Mouse (Mus musculus): Measurements from ENCODE around the gene Apof.

Apof gene

GRCm38 (mm10) chr10:128298702-128299171 lies 30.3 kb downstream of the Apof start, which contains the start of gene Il23a:
TSS of gene Il23a (minus strand) at chr10:128298752.
- no peak for DNase-seq (ENCODE audit: low read depth)

GRCm38 (mm10) chr10:128302357-128302756 lies 33.9 kb downstream of the Apof start:
- DNase-seq (ENCODE audit: low read depth) = peak; percentile 27

GRCm38 (mm10) chr10:128302785-128303125 lies 34.3 kb downstream of the Apof start:
- DNase-seq (ENCODE audit: low read depth) = no peak

- peak; percentile 100 for DNase-seq (ENCODE audit: low read depth)
Observed at GRCm38 (mm10) chr10:128303126-128304021, 34.9 kb downstream of the Apof start, which contains the start of gene Pan2. TSS of gene Pan2 (plus strand) at chr10:128303335.

- no peak for DNase-seq (ENCODE audit: low read depth)
Observed at GRCm38 (mm10) chr10:128309654-128310053, 41.2 kb downstream of the Apof start.

- DNase-seq (ENCODE audit: low read depth) = no peak
Observed at GRCm38 (mm10) chr10:128310177-128310576, 41.7 kb downstream of the Apof start.

- DNase-seq (ENCODE audit: low read depth) = no peak
Observed at GRCm38 (mm10) chr10:128310902-128311301, 42.4 kb downstream of the Apof start.

GRCm38 (mm10) chr10:128315578-128315977 lies 47.1 kb downstream of the Apof start:
- DNase-seq (ENCODE audit: low read depth) = no peak
